In the genomic region with DNA sequence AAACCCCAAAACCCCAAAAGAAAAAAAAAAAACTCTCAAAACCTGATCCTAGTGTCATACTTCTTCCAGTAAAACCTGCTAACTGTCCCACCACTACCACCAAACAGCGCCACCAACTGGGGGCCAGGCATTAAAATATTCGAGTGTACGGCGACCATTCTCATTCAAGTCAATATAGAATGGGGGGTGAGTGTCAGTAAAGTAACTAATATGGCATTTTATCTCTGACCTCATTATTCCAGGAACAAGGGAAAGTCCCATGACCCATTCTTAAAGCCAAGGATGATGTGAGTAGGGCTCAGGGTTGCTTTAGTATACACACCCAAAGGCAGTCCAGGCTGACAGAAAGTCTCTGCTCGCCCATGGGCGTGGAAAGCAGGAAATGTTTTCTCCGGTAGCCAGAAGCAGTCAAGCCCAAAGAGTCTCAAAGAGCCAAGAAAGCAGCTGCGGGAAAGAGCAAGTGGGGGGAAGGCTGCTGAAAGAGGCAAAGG, we compare ENCODE assay signal across 1 mouse cellular context.
A peak's percentile ranks its signal among the peaks of the same experiment; 100 is the strongest.
TF ChIP-seq lines count a peak whose summit lies in the region.

No protein-coding gene starts in this region.

TF ChIP-seq in CH12.LX, 34 proteins besides CTCF, POLR2A, EP300 and RAD21:
- TF ChIP-seq KAT2A (IDR thresholded peaks at IDR 0.05; ENCODE audit: insufficient replicate concordance, low read length), result no peak
- TF ChIP-seq ZNF384 (IDR thresholded peaks at IDR 0.05; ENCODE audit: low read depth, low read length), result peak; percentile 76
- peak; percentile 55 for TF ChIP-seq SMC3 (IDR thresholded peaks at IDR 0.05; ENCODE audit: low read depth, low read length)
- TF ChIP-seq MAFK (IDR thresholded peaks at IDR 0.05; ENCODE audit: insufficient replicate concordance, low read length), result no peak
TF ChIP-seq in CH12.LX: peak in this region for 2.
